Mouse (Mus musculus) ES-E14 (cell line): Measurements from ENCODE around the gene Ldlrap1. TPM values are rescaled to one million over a fixed set of nuclear protein-coding genes. Genes with fewer than 3 reads are reported as not detected.

Source experiments
- DNase-seq: peaks from one replicate; pipeline ENCODE4 v3.0.0-alpha.2; 2013; ENCODE audit warnings: low read depth, low spot score
- H3K27ac ChIP-seq: 2 replicates; pipeline ENCODE4 v1.5.1; 2012; ENCODE audit warnings: low read depth, mild to moderate bottlenecking, low read length, moderate library complexity, mixed read lengths; ENCODE audit not compliant: poor library complexity, insufficient read depth, severe bottlenecking
- H3K36me3 ChIP-seq: 2 replicates; pipeline ENCODE4 v1.6.1; 2012; ENCODE audit warnings: mild to moderate bottlenecking, low read length, moderate library complexity, mixed read lengths; ENCODE audit not compliant: control insufficient read depth, poor library complexity, insufficient read depth, severe bottlenecking
- H3K4me1 ChIP-seq, 2 experiments: fragments of 150-350 bp in 1 of 2; sonication (generic) in 1 of 2; 2 replicates each; pipeline ENCODE4 v1.6.1; 2012; ENCODE audit warnings: low read length in 2 of 2, mild to moderate bottlenecking in 1 of 2, mixed read lengths in 1 of 2; ENCODE audit not compliant: control insufficient read depth in 2 of 2, insufficient read depth in 2 of 2, poor library complexity in 1 of 2
- H3K4me3 ChIP-seq, 2 experiments: fragments of 150-350 bp in 1 of 2; sonication (generic) in 1 of 2; 2 replicates each; pipeline ENCODE4 v1.5.1; 2012; ENCODE audit warnings: low read length in 2 of 2, low read depth in 1 of 2, mild to moderate bottlenecking in 1 of 2, mixed read lengths in 1 of 2; ENCODE audit not compliant: insufficient read depth in 1 of 2, poor library complexity in 1 of 2, severe bottlenecking in 1 of 2
- H3K9ac ChIP-seq: 2 replicates; pipeline ENCODE4 v1.6.1; 2012; ENCODE audit warnings: low read depth, mild to moderate bottlenecking, low read length, mixed read lengths; ENCODE audit not compliant: poor library complexity, insufficient read depth, severe bottlenecking
- H3K9me3 ChIP-seq: fragments of 150-350 bp; sonication (generic); 2 replicates; pipeline ENCODE4 v1.6.1; 2012; ENCODE audit warnings: low read depth, mild to moderate bottlenecking, low read length; ENCODE audit not compliant: control insufficient read depth, insufficient read depth
- CHD2 ChIP-seq: IDR thresholded peaks from 2 replicates; pipeline ENCODE4 v1.6.1; 2014; ENCODE audit warnings: mild to moderate bottlenecking, low read depth, low read length, inconsistent platforms
- HCFC1 ChIP-seq: IDR thresholded peaks from 2 replicates; pipeline ENCODE4 v1.6.1; 2012; ENCODE audit warnings: low read length, inconsistent platforms, borderline replicate concordance; ENCODE audit not compliant: insufficient read depth
- MAFK ChIP-seq: IDR thresholded peaks from 2 replicates; pipeline ENCODE4 v1.6.1; 2014; ENCODE audit warnings: mild to moderate bottlenecking, low read depth, low read length, inconsistent platforms; ENCODE audit not compliant: insufficient read depth
- ZC3H11A ChIP-seq: IDR thresholded peaks from 2 replicates; pipeline ENCODE4 v1.6.1; 2012; ENCODE audit warnings: low read depth, mild to moderate bottlenecking, inconsistent platforms, low read length, borderline replicate concordance
- ZNF384 ChIP-seq: IDR thresholded peaks from 2 replicates; pipeline ENCODE4 v1.6.1; 2012; ENCODE audit warnings: low read depth, low read length, inconsistent platforms
- in situ Hi-C, 2 experiments: fragments of 600-800 bp; cut with MboI; formaldehyde crosslinking; loops; one replicate each; pipeline ENCODE4 v1.15.1; 2025; ENCODE audit warnings: low sequenced_read_pairs in 2 of 2, inconsistent platforms in 1 of 2; ENCODE audit not compliant: unreplicated experiment in 2 of 2
- total RNA-seq: library from RNA; depleted of rRNA; stranded (reverse); fragments of 300-350 nt; gene quantifications from 2 replicates; pipeline ENCODE4 v1.2.3, GENCODE M21; 2012

Gene Ldlrap1
- total RNA-seq, 1 experiment = 15.0 TPM

- in situ Hi-C loops = no loop called here
- peak; percentile 79 for DNase-seq
- Histone ChIP-seq H3K4me1 (peaks cover 0 to 16% of the 10 kb centered on the region in 2 experiments; a peak in 1 of 4 replicates), H3K9ac (peak overlapping the region; percentile 18; the same call in 1 of the 2 replicates), H3K36me3 (peaks cover 24% of the 10 kb centered on the region; the same call in 1 of the 2 replicates), H3K4me3 (peak overlapping the region in 1 of 2 experiments; percentile 35; a peak in 1 of 4 replicates), H3K9me3 (no peaks in the 10 kb centered on the region), H3K27ac (0 out of 2 replicates have a peak overlapping the region, but pooled peaks have one; percentile 13)
- TF ChIP-seq HCFC1 (no peak), ZC3H11A (no peak), ZNF384 (no peak)
These were observed 18.4 kb downstream of the Ldlrap1 start for GRCm38 (mm10) chr4:134749301-134750030.

GRCm38 (mm10) chr4:134745900-134746661 lies 21.7 kb downstream of the Ldlrap1 start:
- no peak for DNase-seq
- no peak for TF ChIP-seq HCFC1
- TF ChIP-seq ZNF384 = no peak
- no peak for TF ChIP-seq ZC3H11A
- in situ Hi-C loops = no loop called here
- peaks cover 0 to 10% of the 10 kb centered on the region in 2 experiments; a peak in 1 of 4 replicates for H3K4me1 ChIP-seq
- H3K9me3 ChIP-seq = no peaks in the 10 kb centered on the region
- no peak overlapping the region for H3K27ac ChIP-seq
- H3K4me3 ChIP-seq = no peak overlapping the region
- no peak overlapping the region for H3K9ac ChIP-seq
- peaks cover 21% of the 10 kb centered on the region; the same call in 1 of the 2 replicates for H3K36me3 ChIP-seq

- Histone ChIP-seq H3K4me3 (no peak overlapping the region), H3K9ac (no peak overlapping the region), H3K27ac (no peak overlapping the region), H3K4me1 (0 out of 4 replicates have a peak, but pooled peaks cover 0 to 2% of the 10 kb centered on the region in 2 experiments), H3K36me3 (peaks cover 21% of the 10 kb centered on the region; the same call in 1 of the 2 replicates), H3K9me3 (no peaks in the 10 kb centered on the region)
- TF ChIP-seq MAFK (no peak), HCFC1 (no peak), ZNF384 (no peak), ZC3H11A (no peak), CHD2 (no peak)
- no peak for DNase-seq
- in situ Hi-C loops = no loop called here
These were observed 23.8 kb downstream of the Ldlrap1 start for GRCm38 (mm10) chr4:134743881-134744633.

- Histone ChIP-seq H3K4me1 (peaks cover 0 to 6% of the 10 kb centered on the region in 2 experiments; a peak in 1 of 4 replicates), H3K9me3 (no peaks in the 10 kb centered on the region), H3K27ac (no peak overlapping the region), H3K9ac (no peak overlapping the region), H3K4me3 (no peak overlapping the region), H3K36me3 (peaks cover 4% of the 10 kb centered on the region; the same call in 1 of the 2 replicates)
- no peak for TF ChIP-seq CHD2
- TF ChIP-seq ZC3H11A = no peak
- no peak for TF ChIP-seq HCFC1
- no peak for TF ChIP-seq ZNF384
- no peak for TF ChIP-seq MAFK
- in situ Hi-C loops = no loop called here
- DNase-seq = no peak
These were observed 25.9 kb downstream of the Ldlrap1 start for GRCm38 (mm10) chr4:134741949-134742348.
